Mouse (Mus musculus) brain, embryonic 18.5 days (tissue): ENCODE data around the gene Rbm39.
"Not testable (repeated sequence)": the region's sequence is repeated elsewhere in the genome, so short reads cannot be mapped to it uniquely, and the experiment has no call there.

ENCODE experiments used
- DNase-seq: peaks from one replicate; pipeline ENCODE4 v3.0.0-alpha.2; 2012; ENCODE audit warnings: low read depth, low spot score

The Rbm39 gene

DNA sequence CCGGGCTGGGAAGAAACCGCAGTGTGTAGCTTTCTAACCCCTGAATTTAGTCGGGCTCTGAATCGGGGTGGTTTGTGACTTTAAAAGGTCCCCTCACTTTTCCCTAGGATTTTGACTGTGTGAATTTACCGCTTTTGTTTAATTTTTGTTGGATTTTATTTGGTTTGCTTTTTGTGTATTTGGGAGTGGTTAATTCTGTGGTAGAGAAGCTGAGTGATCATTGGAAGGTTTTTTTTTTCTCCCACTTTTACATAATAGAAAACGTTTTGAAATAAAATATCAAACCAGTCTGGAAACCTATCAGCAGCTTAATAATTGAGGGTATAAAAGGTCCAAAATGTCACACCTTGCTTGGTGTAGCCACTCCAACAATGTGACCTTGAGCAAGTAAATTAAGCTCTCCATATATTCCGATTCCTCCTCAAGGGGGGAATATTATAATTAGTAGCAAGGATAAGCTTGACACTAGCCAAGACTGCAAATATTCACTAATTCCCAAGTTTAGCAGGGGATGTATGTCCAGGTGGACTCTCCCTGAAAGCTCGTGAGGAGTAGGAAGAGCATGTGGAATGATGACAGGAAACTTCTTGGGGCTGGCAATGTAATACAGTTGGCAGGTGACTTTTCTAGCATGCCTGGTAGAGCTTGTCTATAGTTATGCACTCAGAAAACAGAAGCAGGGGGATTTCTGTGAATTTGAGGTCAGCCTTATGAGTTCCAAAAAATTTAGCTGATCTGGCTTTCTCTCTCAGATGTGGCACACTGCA lies 969 bp upstream of the Rbm39 start:
- DNase-seq = no peak

DNA sequence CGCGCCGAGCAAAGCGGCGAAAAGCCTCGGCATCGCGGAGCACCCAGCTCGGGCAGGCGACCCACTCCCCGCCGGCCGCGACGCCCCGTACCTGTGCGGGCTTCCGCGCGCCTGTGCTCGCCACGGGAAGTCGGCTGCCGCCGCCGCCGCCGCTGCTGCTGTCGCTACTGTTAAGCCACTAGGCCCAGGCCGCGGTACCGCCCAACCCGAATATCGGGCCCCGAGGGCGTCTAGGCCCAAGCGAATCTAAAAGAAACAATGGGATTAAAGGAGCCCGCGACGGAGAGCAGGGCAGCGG lies 293 bp downstream of the Rbm39 start:
- DNase-seq = peak; percentile 18

DNA sequence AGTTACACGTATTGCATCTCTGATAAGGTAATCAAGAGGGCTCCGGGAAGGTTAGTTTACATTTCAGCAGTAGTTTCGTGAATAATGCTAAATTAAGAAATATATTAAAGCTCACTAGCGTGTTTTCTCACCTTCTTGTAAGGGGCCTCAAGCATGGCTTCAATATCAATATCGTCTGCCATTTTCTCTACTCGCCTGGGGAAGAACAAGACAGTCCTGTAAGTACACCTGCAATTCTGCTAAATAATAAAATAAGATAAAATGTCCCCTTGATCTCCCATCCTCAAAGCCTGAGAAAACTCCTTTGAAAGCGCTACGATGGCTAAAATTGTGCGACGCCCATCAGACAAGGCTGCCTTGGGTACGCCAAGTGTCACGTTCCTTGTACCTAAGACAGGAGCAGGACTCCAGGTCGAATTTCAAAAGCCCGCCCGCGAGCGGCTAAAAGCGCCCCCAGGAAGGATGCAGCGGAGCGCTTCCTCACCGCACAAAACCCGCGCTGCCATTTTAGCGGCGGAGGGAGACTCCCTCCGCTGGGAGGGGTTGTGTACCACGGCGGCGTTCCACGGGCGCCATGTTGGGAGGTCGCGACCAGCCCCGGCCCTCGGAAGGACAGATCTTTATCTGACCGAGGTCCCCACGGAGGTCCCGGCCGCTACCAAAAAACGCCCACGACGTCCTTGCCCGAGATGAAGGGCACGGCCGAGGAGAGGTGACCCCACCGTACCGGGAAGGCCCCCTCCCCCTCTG lies 817 bp downstream of the Rbm39 start:
- DNase-seq = peak; percentile 46

DNA sequence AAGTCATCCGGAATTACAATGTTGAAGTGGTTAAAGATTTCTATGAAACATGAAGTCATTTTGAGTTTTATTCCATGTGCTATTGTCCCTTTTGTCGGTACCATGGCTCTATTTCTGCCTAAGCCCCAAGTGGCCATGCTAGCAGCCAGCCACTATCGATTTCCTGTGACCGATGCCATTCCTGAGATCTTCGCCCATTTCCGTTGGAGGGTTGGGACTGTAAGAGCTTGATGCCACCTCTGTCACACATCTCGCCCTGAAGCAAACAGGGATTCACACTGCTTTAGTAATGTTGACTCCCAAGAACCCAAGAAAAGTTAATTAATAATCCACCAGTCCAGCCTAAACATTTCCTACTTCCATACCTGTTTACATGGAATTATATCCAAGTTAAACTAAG lies 2.4 kb downstream of the Rbm39 start:
- no peak for DNase-seq

DNA sequence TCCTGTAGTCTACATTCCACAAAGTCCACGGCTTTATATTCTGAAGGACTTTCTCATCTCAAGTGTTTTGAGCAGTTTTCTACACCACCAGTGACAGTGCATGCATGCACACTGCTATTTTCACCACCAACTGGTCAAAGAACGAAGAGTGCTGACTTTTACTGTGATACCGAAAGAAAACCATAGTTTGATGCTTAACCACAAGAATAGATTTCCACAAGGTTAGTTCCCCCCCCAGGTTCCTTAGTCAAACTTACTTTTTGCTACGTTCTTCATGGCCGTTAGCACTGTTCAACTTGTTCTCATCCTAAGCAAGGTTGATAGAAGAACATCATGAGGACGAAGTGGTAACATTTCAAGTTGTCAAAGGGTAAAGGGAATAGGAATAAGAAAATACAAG lies 3.0 kb downstream of the Rbm39 start:
- DNase-seq = no peak

DNA sequence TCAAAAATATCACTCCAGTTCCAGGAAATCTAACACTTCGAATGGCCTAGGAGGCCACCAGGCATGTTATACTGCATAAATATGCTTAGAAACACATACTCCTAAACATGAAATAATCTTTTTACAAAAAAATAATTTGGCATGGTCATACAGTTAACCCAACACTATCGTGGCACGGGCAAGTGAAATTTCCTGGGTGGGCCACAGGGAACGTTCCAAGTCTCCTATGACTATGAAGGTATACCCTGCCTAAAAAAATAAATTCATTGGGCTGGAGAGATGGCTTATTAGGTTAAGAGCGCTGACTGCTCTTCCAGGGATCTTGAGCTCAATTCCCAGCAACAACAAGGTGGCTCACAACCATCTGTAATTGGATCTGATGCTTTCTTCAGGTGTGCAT lies 13.5 kb downstream of the Rbm39 start:
- no peak for DNase-seq

DNA sequence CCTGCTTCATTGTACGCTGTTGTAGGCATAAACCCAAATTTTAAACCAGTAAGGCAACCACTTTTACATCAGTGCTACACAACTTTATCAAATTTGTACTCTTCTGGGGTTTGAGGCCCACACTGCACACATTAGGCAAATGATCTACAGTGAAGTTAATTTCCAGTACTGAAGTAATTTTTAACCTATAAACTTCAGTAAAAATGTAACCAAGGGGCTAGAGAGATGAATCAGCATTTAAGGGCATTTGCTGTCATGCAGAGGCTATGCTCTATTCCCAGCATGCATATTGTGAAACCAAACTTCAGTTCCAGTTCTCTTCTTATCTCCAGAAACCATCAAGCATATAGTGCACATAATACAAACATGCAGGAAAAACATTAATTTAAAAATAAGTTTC lies 14.6 kb downstream of the Rbm39 start:
- no peak for DNase-seq

DNA sequence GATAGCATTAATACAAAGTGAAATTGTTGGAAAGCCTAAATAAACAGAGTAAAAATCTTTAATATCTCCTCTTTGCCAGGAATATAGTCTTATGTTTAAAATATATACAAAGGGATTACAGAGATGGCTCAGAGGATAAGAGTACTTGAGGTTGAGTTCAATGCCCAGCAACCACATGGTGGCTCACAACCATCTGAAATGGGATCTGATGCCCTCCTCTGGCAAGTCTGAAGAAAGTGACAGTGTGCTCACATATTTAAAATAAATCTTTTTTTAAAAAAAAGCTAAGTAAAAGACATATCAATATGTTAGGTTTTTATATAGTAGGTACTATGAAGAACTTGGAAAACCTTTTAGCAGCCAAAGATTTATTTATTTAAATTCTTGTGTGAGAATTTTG lies 28.5 kb downstream of the Rbm39 start:
- no peak for DNase-seq

DNA sequence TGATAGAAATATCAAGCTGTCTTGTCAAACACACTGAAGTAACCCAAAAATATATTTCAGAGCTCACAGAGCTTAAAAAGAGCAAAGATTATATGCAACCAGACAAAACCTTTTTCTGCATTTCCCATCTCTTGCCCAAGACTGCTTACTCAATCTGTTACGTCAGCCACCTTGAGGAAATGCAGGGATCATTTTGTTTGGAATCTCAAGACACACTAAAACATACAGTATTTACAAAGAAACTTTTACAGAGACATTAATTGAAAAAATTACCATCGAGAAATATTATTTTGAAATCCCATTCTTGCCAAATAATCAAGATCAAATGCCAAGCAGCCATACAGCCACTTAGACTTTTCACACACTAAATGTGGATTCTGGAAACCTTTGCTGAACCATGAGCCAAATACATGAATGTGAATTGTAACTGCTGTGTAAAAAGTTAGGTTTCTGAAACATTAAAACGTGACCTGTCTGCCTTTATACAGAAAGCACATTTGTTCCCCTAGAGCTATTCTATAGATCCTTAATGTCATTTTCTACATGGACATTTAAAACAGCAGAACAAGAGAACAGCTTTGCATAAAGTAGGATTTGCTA lies 32.6 kb downstream of the Rbm39 start:
- no peak for DNase-seq

DNA sequence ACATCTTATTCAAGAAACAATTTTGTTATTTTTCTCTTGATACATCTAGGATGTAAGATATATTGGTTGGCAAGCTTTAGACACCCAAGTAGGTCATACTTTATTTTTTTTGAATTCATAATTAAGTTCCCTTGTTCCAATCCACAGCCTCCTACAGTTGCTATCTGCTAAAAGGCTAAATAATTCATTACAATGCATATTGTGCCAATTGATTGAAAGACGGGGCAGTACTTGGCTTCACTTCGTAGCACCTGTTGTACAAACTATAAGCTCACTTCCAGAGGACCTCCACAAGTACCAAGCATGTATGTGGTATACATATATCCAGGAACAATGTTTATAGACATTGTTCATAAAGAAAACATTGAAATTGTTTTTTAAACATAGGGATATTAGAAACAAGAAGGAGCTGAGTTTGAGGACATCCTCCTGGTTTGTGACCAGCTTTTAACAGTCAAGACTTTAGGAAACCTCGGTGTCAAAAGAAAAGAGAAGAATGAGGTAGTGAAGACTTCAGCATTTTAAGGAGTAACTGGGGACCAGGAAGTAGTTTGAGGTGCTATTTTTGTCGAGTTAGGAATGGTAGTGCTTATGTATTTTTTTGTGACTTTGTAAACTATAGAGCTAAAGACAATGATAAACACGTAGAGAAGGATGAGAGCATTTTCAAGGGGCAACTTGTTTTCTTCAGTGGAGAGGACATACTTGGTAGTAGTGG lies 33.6 kb downstream of the Rbm39 start:
- no peak for DNase-seq

DNA sequence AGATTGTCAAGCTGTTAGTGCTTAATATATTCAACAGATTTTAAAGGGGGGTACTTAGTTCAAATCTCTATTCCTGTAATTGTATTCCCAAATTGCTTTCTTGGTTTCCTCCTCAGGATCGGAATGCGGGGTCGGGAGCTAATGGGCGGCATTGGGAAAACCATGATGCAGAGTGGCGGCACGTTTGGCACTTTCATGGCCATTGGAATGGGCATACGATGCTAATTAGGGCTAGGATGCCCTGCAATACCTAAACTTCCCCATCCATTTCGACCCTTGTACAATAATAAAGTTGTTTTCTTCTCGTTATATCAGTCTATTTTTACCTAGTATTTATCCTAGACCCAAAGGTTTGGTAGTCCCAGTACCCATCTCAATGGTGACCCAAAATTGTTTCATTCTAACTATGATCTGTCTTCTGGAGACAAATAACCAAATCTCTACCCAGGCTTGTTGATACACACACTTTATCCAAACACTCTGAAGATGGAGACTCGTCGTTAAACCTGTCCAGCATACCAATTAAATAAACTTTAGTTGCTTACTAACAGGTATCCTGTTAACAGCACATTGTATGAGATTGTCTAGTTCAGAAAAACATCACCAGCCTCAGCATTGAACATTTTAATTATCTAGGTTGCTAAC lies 34.4 kb downstream of the Rbm39 start:
- DNase-seq = no peak

DNA sequence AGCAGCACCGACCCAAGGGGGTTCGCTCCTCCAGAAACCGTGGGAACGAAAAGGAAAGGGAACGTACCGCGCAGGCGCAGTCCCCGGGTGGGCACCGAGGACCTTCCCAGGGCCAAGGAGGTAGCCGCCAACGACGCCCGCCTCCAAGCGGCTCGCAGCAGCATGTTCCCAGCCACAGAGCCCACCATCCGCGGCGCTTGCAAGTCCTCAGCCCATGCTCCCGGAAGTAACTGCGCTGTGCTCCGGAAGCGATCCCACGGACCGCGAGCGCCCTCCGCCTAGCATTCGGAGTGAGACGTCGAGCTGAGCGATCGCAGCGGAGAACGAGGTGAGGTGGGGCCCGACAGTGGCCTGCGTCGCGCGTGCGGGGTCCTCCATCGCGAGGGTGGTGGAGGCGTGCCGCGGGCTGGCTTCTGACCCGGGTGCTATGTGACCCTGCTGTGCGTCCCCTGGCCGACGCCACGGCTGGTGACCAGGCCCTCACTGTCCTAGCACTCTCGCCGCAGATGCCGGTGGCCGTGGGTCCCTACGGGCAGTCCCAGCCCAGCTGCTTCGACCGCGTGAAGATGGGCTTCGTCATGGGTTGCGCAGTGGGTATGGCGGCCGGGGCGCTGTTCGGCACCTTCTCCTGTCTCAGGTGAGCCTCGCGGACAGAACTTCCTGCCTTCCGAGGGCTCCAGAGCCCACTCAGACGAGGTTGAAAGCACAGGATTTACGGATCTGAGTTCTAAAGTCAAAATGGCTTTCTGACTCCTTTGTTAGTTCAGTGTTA lies 35.9 kb downstream of the Rbm39 start, which contains the start of the genes Romo1 and Nfs1:
Gene Romo1, plus strand, starts transcription at position 87 of the 772 bp plus-strand sequence.
Gene Nfs1, minus strand, starts transcription at position 234 of the 772 bp plus-strand sequence.
- peak; percentile 94 for DNase-seq

DNA sequence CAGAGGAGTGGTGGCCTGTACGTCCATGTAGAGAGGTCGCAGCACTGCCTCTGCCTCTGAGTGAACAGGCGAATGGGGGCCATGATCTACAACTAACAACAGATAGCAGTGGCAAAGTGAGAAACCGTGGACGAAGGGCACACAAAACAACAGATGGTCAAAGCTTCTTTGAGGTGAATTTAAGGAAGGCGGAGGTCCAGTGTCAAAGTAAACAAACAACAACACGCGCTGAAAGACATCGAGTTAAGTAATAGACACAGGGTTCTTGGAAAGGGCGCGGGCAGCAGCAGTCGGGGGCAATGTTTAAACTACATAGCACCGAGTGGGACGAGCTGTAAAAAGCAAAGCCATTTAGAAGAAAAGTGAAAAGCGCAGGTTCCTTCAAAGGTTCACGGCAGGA lies 36.7 kb downstream of the Rbm39 start:
- no peak for DNase-seq

DNA sequence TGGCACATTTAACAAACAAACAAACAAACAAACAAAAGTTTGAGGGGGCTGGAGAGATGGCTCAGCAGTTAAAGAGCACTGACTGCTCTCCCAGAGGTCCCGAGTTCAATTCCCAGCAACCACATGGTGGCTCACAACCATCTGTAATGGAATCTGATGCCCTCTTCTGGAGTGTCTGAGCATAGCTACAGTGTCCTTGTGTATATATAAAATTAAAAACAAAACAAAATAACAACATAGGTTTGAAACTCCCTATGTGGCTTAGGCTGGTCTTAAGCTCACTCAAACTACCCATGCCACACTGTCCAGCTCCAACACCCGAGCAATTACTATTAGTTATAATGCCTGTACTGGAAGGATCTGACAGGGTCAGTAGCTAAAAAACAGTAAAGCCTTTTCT lies 37.2 kb downstream of the Rbm39 start:
- no peak for DNase-seq

DNA sequence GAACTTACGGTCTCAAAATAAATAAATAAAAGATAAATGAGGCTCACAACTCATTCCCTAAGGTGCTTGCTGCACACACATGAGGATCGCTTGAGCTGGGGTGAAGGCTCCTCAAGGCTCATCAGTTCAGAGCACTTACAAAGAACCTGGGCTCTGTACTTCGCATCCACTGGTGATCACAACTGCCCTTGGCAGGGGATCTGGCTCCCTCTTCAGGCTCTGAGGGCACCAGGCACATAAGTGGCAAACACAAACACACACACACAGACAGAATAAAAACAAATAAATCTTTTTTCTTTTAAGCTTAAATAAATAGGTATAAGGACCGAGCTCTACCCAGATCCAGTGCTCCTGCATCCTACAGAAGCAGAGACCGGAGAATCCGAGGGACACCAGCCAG lies 44.3 kb downstream of the Rbm39 start:
- no peak for DNase-seq

DNA sequence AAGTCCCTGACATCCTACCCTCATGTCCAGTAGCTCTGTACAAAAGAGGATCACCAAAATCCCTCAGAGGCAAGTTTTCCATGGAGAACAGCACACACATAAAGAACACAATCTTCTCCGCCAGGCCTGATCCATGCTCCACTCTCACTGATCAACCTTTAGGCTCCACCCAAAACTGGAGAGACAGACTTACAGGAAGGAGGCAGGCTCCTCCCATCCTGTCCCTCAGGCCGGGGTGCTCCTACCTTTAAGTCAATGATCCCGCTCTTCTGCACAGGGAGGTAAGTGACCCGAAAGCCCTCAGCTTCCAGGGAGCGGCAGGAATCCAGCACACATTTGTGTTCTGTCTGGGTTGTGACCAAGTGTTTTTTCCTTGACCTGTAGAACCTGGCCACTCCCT lies 45.9 kb downstream of the Rbm39 start:
- DNase-seq = no peak

DNA sequence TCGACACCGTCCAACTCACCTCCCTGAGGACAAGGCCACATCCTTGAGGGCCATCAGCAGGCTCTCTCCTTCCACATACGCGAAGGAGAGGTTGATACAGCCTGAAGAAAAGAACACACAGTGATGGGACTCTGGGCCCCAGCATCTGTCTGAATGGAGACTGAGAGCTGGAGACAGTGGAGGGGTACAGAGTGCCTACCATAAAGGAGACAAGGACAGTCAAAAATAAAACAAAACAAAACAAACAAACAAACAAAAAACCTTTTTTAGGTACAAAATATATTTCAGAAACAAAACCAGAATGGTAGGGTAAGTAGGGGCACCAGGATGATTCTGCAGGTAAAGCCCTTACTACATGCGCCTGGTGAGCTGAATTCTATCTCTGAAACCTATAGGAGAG lies 53.0 kb downstream of the Rbm39 start, which contains the start of gene Gm28036:
Gene Gm28036, minus strand, starts transcription at position 101 of the 400 bp plus-strand sequence.
- no peak for DNase-seq

DNA sequence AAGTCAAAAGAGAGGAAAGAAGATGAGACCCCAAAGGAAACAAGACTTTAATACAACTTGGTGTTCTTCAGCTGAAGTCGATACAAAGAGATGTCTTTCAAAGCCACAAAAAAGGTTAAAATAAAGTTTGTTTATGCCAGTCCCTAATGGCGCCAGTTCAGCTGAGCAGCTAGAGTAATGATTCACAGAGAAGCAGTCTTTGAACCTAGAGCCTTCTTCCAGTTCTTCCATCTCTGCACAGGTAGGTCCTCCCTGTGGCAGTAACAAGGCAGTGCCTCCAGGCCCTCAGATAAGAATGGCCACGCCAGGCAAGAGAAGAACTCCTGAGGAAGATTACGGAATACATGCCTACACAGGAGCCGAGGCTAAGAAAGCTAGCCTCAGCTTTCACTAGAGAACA lies 56.3 kb downstream of the Rbm39 start:
- DNase-seq = no peak

DNA sequence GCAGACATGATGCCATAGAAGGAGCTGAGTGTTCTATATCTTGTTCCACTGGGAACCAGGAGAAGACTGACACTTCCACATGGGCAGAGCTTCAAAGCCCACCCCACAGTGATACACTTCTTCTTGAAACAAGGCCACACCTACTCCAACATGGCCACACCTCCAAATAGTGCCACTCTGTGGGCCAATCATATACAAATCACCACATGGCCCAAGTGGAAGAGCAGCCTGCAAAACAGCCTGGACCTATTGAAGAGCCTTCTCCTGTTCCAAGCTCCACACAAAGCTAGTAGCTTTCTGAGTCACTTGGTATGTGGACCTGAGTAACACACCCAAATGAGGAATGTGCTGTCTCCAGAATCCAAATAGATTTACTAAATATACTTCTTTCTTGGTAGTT lies 60.5 kb downstream of the Rbm39 start:
- no peak for DNase-seq

DNA sequence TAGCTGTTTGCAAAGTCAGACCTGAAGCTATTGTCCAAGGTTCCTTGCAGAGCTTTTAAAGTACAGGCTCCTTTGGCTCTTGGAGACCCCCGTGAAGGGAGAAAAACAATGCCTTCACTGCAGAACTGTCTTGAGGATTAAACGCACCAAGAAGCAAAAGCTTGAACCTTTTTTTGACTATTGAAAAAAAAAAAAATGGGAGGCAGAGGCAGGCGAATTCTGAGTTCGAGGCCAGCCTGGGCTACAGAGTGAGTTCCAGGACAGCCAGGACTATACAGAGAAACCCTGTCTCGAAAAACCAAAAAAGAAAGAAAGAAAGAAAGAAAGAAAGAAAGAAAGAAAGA lies 68.0 kb downstream of the Rbm39 start:
- not testable (repeated sequence) for DNase-seq
